Mouse (Mus musculus) cerebellum, postnatal 25 days (tissue): ENCODE measurements around the gene Pigl.
"Not testable (repeated sequence)": the region's sequence is repeated elsewhere in the genome, so short reads cannot be mapped to it uniquely, and the experiment has no call there.

Experiments used
- DNase-seq, 2 experiments: peaks; one replicate each; pipeline ENCODE4 v3.0.0; 2021; ENCODE audit warnings: mixed read lengths in 2 of 2

The Pigl gene

DNA sequence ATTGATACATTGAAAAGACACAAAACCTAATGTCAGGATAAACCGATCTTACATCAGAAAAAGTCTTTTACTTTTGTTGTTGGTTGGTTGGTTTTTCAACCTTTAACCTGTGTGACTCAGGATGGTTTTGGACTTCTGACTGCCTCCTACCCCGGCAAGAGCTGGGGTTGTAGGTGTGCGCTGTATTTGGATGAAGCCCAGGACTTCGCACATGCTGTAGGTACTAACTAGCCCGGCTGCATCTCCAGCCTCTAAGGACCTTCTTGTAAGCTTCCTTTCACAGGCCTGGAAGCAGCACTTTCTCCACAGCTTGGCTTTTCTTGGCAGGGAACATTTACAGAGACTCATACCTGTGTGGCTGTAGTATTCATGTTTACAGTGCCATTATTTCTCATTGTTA, 15.3 kb downstream of the Pigl start:
- no peak for DNase-seq

DNA sequence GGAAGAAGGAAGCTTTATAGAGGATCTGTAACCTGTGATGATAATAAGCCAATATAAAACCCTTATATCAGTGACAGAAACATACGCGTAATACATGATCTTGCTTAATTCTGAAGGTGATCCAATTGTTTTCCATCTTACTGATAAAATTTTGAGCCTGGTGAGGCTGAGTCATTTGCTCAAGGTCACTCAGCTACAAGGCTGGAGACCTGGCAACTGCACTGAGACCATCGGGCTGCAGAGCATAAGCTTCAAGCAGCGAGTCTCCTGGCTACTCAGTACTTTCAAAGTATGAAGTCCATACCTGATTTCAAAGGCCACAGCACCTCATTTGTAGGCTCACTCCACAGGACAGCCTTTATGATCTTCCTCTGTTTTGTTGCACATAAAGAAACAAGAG, 17.9 kb downstream of the Pigl start:
- DNase-seq = no peak

DNA sequence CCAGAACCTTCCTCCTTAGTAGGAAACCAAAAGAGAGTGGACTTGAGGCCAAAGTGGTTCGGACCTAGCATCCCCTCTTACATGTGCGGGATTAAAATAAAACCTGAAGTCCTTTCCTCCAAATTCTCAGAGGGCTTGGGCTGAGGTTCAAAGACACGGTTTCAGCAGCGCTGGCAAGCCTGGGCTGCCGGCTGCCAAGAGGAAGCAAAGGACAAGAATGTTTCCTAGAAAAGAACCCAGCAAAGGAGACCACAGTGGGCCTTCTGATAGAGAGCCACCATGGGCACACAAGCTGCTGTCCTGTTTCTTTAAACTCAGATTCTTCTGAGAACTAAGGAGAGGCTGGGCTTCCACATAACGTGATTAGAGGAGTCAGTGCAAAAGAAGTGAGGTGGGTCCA, 20.7 kb downstream of the Pigl start:
- DNase-seq = no peak

DNA sequence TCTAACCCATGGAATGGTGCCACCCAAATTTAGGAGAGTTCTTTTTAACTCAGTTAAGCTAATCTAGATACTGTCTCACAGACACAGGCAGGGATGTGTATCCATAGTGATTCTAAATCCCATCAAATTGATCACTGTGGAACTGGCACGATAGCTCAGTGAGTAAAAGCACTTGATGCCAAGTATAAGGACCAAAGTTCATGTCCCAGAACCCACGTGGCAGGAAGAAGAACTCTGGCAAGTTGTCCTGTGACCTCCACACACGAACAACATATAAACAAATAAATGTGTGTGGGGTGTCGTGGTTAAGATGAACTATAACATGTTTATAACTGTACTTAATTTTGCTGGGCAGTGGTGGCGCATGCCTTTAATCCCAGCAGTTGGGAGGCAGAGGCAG, 21.3 kb downstream of the Pigl start:
- no peak for DNase-seq

DNA sequence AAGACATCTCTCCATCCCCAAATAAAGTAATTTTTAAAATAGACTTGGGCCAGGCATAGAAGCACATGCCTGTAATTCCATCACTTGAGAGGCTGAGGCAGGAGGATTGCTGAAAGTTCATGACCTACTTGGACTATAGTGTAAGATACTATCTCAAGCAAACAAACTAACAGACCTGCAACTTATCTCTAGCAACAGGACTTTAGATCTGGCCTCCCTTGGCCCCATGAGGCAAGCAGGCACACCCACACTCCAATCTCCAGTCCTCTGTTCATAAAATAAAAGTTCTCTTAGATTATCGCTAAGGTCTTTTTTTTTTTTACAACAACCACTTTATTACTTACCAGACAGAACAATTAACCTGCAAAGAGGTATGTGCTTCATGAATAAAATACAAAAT, 28.7 kb downstream of the Pigl start:
- no peak for DNase-seq

DNA sequence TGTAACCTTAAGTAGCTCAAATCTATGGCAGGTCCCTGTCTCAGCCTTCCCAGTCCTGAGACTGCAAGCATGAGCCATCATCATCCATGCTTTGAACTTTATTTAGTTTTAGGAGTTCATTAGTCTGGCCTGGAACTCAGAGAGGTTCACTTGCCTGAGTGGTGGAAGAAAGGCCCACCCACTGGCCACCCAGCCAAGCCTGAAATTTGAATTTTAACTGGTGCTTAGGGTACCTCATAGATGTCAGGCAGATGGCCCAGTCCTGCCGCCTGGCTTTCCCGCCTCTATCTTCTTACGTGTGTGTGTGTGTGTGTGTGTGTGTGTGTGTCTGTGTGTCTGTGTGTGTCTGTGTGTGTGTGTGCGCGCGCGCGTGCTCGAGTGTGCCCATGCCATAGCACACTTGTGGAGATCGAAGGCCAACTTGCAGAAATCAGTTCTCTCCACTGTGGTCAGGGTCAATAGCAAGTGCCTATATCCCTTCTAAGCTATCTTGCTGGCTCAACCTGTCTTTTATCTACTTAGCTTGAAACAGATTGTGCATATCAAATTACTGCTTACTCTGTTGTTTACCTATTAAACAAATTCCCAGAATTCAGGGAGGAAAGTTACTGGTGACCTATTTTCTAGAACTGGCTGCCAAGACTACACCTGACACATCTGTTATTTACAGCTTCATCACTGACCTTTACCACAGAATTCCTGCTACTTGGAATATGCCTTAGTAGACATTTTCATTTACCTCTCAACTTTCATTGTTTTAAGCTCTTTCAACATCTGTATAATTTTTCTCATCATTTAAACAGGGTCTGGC, 29.5 kb downstream of the Pigl start:
- no peak for DNase-seq

DNA sequence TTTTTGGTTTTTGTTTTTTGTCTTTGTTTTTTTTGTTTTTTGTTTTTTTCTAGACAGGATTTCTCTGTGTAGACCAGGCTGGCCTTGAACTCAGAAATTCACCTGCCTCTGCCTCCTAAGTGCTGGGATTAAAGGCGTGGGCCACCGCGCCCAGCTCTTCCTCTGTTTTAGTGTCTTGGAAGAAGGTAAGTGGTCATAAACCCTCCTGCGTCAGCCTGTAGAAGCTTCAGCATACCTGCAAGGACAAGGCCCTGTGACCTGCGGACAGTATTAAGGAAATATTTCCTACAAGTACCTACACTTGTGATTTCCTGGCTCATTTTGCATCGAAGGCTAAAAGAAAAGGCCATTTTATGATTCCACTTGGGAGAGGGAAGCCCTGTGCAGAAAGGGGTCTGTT, 35.4 kb downstream of the Pigl start:
- DNase-seq = no peak

GRCm38 (mm10) chr11:62494754-62495275, 36.6 kb downstream of the Pigl start:
- no peak for DNase-seq

DNA sequence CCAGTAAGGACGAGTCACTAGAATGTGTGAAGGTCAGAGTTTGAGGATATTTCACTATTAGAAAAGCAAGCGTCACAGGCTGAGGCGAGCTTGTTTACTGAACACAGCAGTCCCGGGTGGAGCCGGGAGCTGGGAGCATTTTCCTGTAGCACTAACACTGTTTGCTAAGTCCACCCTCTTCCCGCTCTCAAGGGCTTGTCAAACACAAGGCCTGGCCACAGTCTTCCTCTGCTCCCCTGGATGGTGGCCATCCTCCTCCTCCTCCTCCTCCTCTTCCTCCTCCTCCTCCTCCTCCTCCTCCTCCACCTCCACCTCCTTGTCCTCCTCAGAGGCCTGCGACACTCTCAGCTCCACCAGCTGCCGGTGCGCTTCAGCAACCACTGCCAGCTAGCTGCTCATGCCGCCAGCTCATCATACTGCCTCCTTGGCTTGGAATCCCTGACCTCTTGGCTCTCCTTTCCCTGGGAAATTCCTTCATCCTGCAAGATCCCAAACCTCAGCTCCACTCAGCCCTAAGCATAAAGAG, 37.1 kb downstream of the Pigl start:
- DNase-seq = no peak

- DNase-seq = peak; percentile 23 to 55
Observed at GRCm38 (mm10) chr11:62496151-62496715, 38.0 kb downstream of the Pigl start.

DNA sequence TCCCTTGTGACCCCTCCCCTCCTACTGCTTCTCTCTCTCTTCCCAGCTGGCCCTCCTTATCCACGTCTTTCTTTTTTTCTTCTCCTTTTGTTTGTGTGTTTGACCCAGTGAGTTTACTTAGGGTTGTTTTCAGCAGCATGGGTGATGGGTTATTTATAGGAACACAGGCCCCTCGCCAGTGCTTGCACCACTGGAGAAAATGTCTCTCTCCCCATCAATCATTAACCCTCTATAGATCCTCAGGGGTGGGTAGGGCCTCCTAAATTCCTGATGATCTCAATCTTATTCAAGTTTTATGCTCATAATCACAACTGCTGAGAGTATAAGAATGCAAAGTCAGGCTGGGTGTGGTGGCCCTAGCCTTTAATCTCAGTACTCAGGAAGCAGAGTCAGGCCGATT, 38.9 kb downstream of the Pigl start:
- no peak for DNase-seq

- no peak for DNase-seq
Observed at GRCm38 (mm10) chr11:62498802-62499201, 40.5 kb downstream of the Pigl start.

GRCm38 (mm10) chr11:62500529-62500928, 42.3 kb downstream of the Pigl start:
- DNase-seq = no peak

- no peak for DNase-seq
Observed at GRCm38 (mm10) chr11:62507683-62508082, 49.4 kb downstream of the Pigl start.

DNA sequence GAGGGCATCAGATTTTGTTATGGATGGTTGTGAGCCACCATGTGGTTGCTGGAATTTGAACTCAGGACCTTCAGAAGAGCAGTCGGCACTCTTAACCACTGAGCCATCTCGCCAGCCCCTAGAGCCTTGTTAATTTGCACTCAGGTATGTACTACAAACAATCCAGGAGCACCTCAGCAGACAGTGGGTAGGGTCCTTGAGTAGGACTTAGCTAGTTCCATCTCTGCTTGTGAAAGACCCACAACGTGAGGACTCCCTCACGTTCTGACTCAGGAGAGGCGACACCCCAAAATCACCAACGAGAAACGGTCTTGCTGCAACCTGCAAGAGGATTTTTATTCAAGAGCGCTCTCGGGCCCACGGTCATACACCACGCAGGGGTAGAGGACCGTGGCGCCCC, 50.1 kb downstream of the Pigl start:
- not testable (repeated sequence) for DNase-seq

- not testable (repeated sequence) for DNase-seq
Observed at GRCm38 (mm10) chr11:62508816-62509215, 50.6 kb downstream of the Pigl start.

DNA sequence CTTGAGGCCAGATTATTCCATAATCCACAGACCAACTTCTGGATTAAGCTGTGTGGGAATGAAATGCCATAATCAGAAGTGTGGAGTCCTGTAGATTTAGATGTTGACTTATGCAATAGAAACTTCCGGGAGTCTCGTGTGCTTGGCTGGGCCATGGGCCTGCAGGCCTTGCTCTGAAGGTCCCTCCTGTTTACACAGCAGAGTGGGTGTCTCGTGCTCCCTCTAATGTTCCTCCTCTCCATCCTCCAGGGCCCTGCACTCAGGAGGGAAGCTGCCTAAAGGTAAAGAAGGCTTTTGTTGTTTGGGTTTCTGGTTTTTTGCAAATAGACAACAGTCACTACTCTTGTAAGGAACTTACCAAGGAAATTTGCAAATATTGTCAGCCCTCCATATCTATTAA, 51.3 kb downstream of the Pigl start:
- no peak for DNase-seq

DNA sequence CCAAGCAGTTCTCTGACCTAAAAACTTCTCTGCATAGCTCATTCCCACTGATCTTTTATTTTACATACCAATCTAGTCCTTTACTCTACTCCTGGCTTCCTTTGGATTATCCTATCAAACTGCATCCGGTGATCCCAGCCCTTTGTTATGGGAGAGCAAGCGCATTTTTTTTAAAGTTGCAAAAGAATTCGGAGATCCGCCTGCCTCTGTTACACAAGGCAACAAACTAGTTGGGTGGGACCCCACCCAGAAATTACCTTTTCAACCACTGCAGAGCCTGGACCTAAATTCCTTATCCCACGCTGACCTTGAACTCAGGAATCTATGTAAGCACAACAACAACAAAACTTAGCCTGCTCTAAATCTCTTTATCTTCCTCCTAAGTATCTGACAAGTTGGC, 52.7 kb downstream of the Pigl start:
- no peak for DNase-seq

GRCm38 (mm10) chr11:62511444-62512202, 53.4 kb downstream of the Pigl start:
- no peak for DNase-seq

DNA sequence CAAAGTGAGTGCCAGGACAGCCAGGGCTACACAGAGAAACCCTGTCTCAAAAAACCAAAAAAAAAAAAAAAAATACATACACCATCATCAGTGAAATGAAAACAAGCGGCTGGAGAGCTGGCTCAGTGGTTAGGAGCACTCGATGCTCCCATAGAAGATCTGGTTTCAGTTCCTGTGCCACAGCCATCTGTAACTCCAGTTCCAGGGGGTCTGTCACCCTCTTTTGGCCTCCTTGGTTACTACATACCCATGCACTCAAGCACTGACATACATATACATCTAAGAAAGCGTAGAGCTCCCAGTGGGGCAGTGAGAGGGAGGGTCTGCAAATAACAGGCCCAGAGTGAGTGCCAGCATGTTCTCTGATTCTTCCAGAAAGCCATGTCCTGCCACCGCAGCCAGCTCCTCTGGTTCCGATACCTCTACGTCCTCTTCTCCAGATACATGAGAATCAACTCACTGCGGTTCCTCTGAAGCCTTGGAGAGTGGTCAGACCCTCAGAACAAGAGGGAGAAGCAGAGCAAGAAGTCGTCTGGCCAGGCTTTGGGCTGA, 54.3 kb downstream of the Pigl start:
- no peak for DNase-seq

- DNase-seq = no peak
Observed at GRCm38 (mm10) chr11:62513311-62513710, 55.1 kb downstream of the Pigl start.

GRCm38 (mm10) chr11:62518991-62519390, 60.7 kb downstream of the Pigl start:
- no peak for DNase-seq

- DNase-seq = no peak
Observed at GRCm38 (mm10) chr11:62522283-62522682, 64.0 kb downstream of the Pigl start.
